Mouse (Mus musculus): ENCODE data around the gene Pck2.

- no peak for TF ChIP-seq CTCF (IDR thresholded peaks at IDR 0.05; ENCODE audit: low read depth)
- no peak for TF ChIP-seq EP300 (optimal IDR thresholded peaks at IDR 0.05)
Measured at GRCm38 (mm10) chr14:55580731-55581130, 40.7 kb downstream of the Pck2 start.
